Mouse (Mus musculus): ENCODE measurements at regions not wholly inside any gene's neighbourhood (a gene's known extent, or its start where the extent isn't known, plus 50 kb on each side); places are given as distances from the start of the nearest gene placed in this dataset.

DNA sequence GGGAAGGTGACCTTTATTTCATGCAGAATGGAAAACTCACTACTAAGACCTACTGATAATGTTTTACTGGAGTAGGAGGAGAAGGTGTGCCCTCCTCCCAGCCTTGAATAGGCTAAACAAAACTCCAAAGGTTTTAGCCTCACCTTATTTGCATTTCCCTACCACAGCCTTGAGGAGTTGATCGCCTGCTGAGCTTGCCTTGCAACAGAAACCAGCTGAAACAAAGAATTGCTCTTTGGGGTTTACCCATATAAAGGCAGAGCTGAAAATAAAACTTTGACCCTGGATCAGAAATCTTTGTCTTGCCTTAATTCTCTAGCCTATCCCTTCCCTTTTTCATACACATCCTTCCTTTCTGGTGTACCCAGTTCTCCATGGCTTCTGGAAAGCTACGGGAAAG, 1218.0 kb downstream of the 9330182O14Rik start:
- Histone ChIP-seq H3K4me3 (no peak overlapping the region), H3K27ac (no peak overlapping the region)
- intact Hi-C loops (cut with DNase I): no loop called here
- no peak for DNase-seq
- no peak for TF ChIP-seq CTCF (IDR thresholded peaks at IDR 0.05)

DNA sequence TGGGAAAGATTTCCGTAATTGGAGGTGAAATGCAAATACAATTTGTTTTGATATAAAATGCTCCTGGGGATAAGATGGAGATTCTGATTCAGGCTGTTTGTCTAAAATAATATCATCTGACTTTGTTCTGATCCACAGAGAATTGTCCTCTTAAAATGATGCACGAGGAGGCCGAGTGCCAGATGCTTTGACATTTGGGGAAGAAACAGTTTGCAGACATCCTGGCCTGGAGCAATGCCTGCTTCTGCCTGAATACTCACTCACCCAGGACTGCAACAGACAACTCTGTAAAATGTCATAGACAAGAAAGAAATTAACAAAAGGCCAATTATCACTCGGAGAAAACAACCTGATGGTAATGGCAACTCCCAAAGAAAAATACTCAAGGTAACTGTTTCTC, 1225.1 kb downstream of the 9330182O14Rik start:
- no peak for DNase-seq
- no peak for TF ChIP-seq CTCF (IDR thresholded peaks at IDR 0.05)
- Histone ChIP-seq H3K4me3 (no peak overlapping the region), H3K27ac (no peak overlapping the region)
- intact Hi-C loops (cut with DNase I): no loop called here

DNA sequence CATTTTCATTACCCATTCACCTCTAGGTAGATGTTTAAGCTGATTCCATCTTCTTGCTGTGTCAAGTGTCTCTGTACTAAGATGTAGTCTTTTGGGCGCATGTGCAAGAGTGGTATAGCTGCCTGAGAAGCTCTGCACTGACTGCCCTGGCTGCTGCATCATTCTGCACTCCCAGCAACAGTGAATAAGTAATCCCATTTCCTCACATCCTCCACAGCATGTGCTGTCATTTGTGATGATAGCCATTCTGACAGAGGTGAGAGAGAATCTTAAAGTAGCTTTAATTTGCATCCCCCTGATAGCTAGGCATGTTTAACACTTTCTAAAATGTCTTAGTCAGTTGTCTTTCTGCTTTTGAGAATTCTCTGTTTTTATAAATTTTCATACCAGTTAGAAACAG, 1240.5 kb downstream of the 9330182O14Rik start:
- intact Hi-C loops (cut with DNase I): no loop called here
- no peak for TF ChIP-seq CTCF (IDR thresholded peaks at IDR 0.05)
- no peak for DNase-seq
- no peak overlapping the region for H3K27ac ChIP-seq
- H3K4me3 ChIP-seq: no peak overlapping the region

DNA sequence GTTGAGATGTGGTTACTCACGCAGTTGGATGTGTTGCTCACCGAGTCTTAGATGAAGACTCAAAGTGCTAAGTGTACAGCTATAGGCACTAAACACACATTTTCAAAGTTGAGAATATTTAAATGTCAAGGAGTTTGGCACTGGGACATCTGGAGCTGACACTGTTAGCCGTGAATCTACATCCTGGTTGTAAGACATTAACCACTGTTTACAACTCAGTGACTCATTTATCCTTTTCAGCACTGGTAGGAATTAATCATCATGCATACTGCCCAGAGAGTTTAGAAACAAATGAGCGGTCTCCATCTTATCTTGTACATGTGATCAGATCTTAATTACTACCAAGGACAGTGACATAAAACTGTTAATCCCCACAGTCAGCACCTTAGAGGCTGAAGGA, 1241.7 kb downstream of the 9330182O14Rik start:
- Histone ChIP-seq H3K4me3 (no peak overlapping the region), H3K27ac (no peak overlapping the region)
- TF ChIP-seq CTCF (IDR thresholded peaks at IDR 0.05): no peak
- intact Hi-C loops (cut with DNase I): no loop called here
- no peak for DNase-seq

DNA sequence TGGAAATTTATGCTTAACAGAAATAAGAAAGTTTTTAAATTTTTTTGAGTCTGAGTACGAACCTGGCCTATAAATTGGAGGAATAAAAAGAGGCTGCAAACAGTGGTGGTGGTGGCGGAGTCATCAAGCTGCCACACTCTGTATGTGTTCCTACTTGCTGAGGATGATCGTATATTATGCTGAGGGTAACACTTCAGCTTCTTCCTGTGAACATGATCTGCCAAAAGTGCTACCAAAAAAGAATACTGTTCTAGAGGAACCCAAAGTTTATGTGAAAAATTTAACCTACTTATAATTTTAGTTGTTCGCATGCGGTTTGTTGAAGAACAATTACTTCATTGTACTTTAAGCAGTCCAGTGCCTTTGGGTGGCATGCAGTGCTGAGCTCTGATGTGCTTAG, 1245.5 kb downstream of the 9330182O14Rik start:
- Histone ChIP-seq H3K4me3 (no peak overlapping the region), H3K27ac (no peak overlapping the region)
- intact Hi-C loops (cut with DNase I): no loop called here
- DNase-seq: no peak
- TF ChIP-seq CTCF (IDR thresholded peaks at IDR 0.05): no peak

DNA sequence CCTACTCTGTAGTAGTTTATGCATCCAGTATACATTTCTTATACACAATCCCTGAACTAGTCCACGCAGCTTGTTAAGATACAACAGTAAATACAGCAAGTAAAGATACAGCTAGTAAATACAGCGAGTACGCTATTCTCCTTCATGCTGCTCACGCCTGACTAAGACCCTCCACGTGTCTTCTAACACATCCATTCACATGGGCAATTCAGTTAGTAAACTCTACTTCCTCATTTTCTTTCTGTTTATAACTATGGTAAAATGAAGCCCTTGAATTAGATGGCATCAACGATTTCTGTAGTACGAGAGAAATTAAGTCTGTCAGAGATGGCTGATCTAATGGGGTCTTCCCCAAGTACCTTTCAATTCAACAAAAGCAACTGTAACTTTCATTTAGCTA, 1246.3 kb downstream of the 9330182O14Rik start:
- TF ChIP-seq CTCF (IDR thresholded peaks at IDR 0.05): no peak
- no peak overlapping the region for H3K27ac ChIP-seq
- no peak for DNase-seq
- H3K4me3 ChIP-seq: no peak overlapping the region
- intact Hi-C loops (cut with DNase I): no loop called here

DNA sequence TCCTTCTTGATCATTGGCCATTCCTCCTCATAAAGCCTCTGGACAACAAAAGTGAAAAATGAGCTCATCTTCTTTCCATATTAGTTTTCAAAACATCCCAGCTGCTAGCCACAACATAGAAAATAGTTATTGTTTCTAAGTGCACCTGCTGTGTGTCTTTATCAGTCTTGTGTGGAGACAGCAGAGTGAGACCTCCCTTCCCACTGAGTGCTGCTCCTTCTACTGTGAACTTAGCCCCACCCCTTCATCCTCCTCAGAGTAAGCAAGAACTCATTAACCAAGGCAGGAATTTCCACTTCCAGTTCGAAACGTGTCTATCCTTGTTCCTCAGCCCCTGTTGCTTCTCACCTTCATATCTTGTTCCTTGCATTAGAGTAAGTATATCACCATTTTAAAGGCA, 1256.5 kb downstream of the 9330182O14Rik start:
- intact Hi-C loops (cut with DNase I): no loop called here
- DNase-seq: no peak
- Histone ChIP-seq H3K4me3 (no peak overlapping the region), H3K27ac (no peak overlapping the region)
- TF ChIP-seq CTCF (IDR thresholded peaks at IDR 0.05): no peak

Measured in gastrocnemius, adult 2 months (tissue).